Mouse (Mus musculus): ENCODE measurements around the gene Glyr1. TPM values are rescaled to one million over a fixed set of nuclear protein-coding genes. Genes with fewer than 3 reads are reported as not detected.

Gene Glyr1
- polyA plus RNA-seq, 1 experiment from 2014 or later, result 162 TPM

DNA sequence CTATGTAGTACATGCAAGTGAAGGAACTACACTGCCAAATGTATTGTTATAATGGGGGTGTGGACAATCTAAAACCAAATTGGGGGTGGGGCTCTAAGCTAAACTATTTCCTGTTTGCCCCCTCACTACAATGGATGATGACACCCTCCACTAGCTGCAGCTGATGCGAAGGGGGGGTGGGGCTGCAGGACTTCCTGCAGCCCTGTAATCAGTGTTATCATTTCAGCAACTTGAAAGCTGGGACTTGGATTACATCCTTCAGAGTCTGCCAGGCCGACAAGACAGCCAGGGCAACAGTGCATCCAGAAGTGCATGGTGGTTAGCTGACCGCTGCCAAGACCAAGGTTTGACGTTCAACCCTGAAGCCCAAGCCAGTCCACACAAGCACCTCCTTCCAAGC is 78.0 kb downstream of the Glyr1 start:
- 75% methylated on average over 4 of the region's 4 CpGs for WGBS
- no peaks in the 10 kb centered on the region for H3K36me3 ChIP-seq
- H3K4me1 ChIP-seq, result no peaks in the 10 kb centered on the region
- ATAC-seq (replicated peaks; ENCODE audit: low FRiP score), result no peak
- no peak overlapping the region for H3K4me3 ChIP-seq (replicated peaks)
- H3K27me3 ChIP-seq, result no peaks in the 10 kb centered on the region
- no peaks in the 10 kb centered on the region for H3K9me3 ChIP-seq (replicated peaks)
- H3K4me2 ChIP-seq, result no peak overlapping the region
- H3K27ac ChIP-seq, result no peak overlapping the region
- no peak overlapping the region for H3K9ac ChIP-seq

- no peak overlapping the region for H3K4me2 ChIP-seq
- H3K27me3 ChIP-seq, result no peaks in the 10 kb centered on the region
- no peak overlapping the region for H3K27ac ChIP-seq
- no peaks in the 10 kb centered on the region for H3K9me3 ChIP-seq (replicated peaks)
- ATAC-seq (replicated peaks; ENCODE audit: low FRiP score), result no peak
- H3K4me1 ChIP-seq, result peaks cover 5% of the 10 kb centered on the region
- 80% methylated on average over 5 of the region's 5 CpGs for WGBS
- H3K9ac ChIP-seq, result no peak overlapping the region
- no peaks in the 10 kb centered on the region for H3K36me3 ChIP-seq
- no peak overlapping the region for H3K4me3 ChIP-seq (replicated peaks)
These were observed 80.4 kb downstream of the Glyr1 start for GRCm38 (mm10) chr16:4969055-4969843.

DNA sequence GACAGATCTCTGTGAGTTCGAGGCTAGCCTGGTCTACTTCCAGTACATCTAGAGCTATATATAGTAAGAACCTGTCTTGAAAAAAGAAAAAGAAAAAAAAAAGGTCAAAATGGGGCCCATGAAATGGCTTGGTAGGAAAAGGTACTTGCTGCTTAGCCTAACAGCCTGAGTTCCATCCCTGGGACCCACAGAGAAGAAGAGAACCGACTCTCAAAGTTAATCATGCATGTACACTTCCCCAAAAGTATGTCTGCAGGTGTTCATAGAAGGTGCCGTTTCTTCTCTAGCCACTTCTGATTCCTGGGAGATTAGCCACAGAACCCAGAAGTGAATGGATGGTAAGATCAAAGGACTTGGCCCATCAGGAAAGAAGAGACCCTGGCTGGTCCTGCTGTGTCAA is 81.2 kb downstream of the Glyr1 start:
- Histone ChIP-seq H3K4me2 (no peak overlapping the region), H3K9me3 (replicated peaks) (no peaks in the 10 kb centered on the region), H3K27me3 (no peaks in the 10 kb centered on the region), H3K9ac (no peak overlapping the region), H3K4me1 (peaks cover 6% of the 10 kb centered on the region), H3K4me3 (replicated peaks) (no peak overlapping the region), H3K36me3 (no peaks in the 10 kb centered on the region), H3K27ac (no peak overlapping the region)
- WGBS, result 78% methylated on average over 3 of the region's 3 CpGs
- no peak for ATAC-seq (replicated peaks; ENCODE audit: low FRiP score)

DNA sequence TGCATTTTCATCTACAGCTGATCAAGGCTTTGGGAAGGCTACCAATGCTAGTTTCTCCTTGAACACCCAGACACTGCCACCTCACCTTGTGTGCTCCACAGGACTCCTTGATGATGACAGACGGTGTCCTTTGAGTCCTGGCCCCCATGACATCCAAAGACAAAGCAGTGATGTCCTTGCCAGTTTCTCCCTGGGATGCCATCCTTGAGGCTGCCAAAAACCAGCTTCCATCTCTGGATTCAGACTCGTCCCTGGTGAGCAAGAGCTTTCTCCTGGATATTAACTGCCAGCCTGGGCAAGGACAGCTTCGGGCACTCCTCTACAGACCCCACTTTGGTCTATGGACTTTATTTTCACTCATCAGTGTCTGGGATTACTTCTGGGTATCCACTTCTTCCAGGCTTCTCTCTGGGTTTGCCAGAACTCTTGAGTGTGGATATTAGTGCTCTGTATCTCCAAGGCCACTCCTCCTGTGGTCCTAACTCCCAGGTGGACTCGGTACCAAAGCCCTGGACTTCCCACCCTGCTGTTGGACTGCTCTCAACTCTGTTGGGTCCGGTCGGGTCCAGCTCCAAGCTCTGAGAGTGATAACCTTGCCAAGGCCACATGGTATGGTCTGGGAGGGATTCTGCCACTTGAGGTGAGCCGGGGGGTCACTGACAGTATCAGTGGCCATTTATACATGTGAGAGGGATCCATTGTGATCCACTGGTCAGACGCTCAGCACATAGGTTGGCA is 84.1 kb downstream of the Glyr1 start:
- ATAC-seq (replicated peaks; ENCODE audit: low FRiP score), result no peak
- Histone ChIP-seq H3K9ac (0 out of 2 replicates have a peak overlapping the region, but pooled peaks have one; percentile 77), H3K4me1 (peaks cover 19% of the 10 kb centered on the region), H3K36me3 (no peaks in the 10 kb centered on the region), H3K4me3 (replicated peaks) (peak overlapping the region; percentile 83; the same call in 1 of the 2 replicates), H3K9me3 (replicated peaks) (no peaks in the 10 kb centered on the region), H3K4me2 (peak overlapping the region; percentile 72), H3K27ac (no peak overlapping the region), H3K27me3 (no peaks in the 10 kb centered on the region)
- 87% methylated on average over 8 of the region's 8 CpGs for WGBS

GRCm38 (mm10) chr16:4964731-4965391 is 84.8 kb downstream of the Glyr1 start:
- peak overlapping the region; percentile 78 for H3K27ac ChIP-seq
- H3K36me3 ChIP-seq, result peaks cover 6% of the 10 kb centered on the region
- peak overlapping the region; percentile 72 for H3K4me2 ChIP-seq
- peak overlapping the region; percentile 83 for H3K4me3 ChIP-seq (replicated peaks)
- H3K4me1 ChIP-seq, result peaks cover 19% of the 10 kb centered on the region
- peak overlapping the region; percentile 77 for H3K9ac ChIP-seq
- 19% methylated on average over 13 of the region's 13 CpGs for WGBS
- peak; percentile 6; the same call in 1 of the 2 replicates for ATAC-seq (replicated peaks; ENCODE audit: low FRiP score)
- no peaks in the 10 kb centered on the region for H3K27me3 ChIP-seq
- no peaks in the 10 kb centered on the region for H3K9me3 ChIP-seq (replicated peaks)

Other genes starting within 250 kb of the Glyr1 start
- gene 4930562C15Rik, start 214.4 kb downstream of the Glyr1 start, polyA plus RNA-seq (2015; fragmentation: Nextera tagmentation; extraction: Ambion mirVana), result 0.19 and 0.83 TPM in 2 replicates
- gene Ubald1, start 169.5 kb downstream of the Glyr1 start, polyA plus RNA-seq (2015; fragmentation: Nextera tagmentation; extraction: Ambion mirVana), result 37.4 and 39.7 TPM in 2 replicates
- gene Mgrn1, start 163.6 kb downstream of the Glyr1 start, polyA plus RNA-seq (2015; fragmentation: Nextera tagmentation; extraction: Ambion mirVana), result 88.2 and 98.1 TPM in 2 replicates
- 151 and 155 TPM in 2 replicates for gene Nudt16l1, start 111.1 kb downstream of the Glyr1 start, polyA plus RNA-seq (2015; fragmentation: Nextera tagmentation; extraction: Ambion mirVana)
- 59.7 and 69.3 TPM in 2 replicates for gene Anks3, start 85.7 kb downstream of the Glyr1 start, polyA plus RNA-seq (2015; fragmentation: Nextera tagmentation; extraction: Ambion mirVana)
- gene Sept12, start 52.0 kb downstream of the Glyr1 start, polyA plus RNA-seq (2015; fragmentation: Nextera tagmentation; extraction: Ambion mirVana), result not detected in 2 replicates
- 11.2 and 13.7 TPM in 2 replicates for gene Smim22, start 42.6 kb downstream of the Glyr1 start, polyA plus RNA-seq (2015; fragmentation: Nextera tagmentation; extraction: Ambion mirVana)
- gene Rogdi, start 36.3 kb downstream of the Glyr1 start, polyA plus RNA-seq (2015; fragmentation: Nextera tagmentation; extraction: Ambion mirVana), result 93.5 and 101 TPM in 2 replicates
- gene Ubn1, start 194 bp upstream of the Glyr1 start, polyA plus RNA-seq (2015; fragmentation: Nextera tagmentation; extraction: Ambion mirVana), result 18.5 and 19.9 TPM in 2 replicates
- gene Ppl, start 82.6 kb upstream of the Glyr1 start, polyA plus RNA-seq (2015; fragmentation: Nextera tagmentation; extraction: Ambion mirVana), result 2.4 and 2.9 TPM in 2 replicates
- gene Sec14l5, start 97.2 kb upstream of the Glyr1 start, polyA plus RNA-seq (2015; fragmentation: Nextera tagmentation; extraction: Ambion mirVana), result 0.06 and 0.09 TPM in 2 replicates
- gene Nagpa, start 154.1 kb upstream of the Glyr1 start, polyA plus RNA-seq (2015; fragmentation: Nextera tagmentation; extraction: Ambion mirVana), result 19.4 and 21.2 TPM in 2 replicates
- 5.1 and 5.8 TPM in 2 replicates for gene AU021092, start 172.4 kb upstream of the Glyr1 start, polyA plus RNA-seq (2015; fragmentation: Nextera tagmentation; extraction: Ambion mirVana)
- 32.8 and 35.8 TPM in 2 replicates for gene Alg1, start 183.8 kb upstream of the Glyr1 start, polyA plus RNA-seq (2015; fragmentation: Nextera tagmentation; extraction: Ambion mirVana)
- gene Eef2kmt, start 206.1 kb upstream of the Glyr1 start, polyA plus RNA-seq (2015; fragmentation: Nextera tagmentation; extraction: Ambion mirVana), result 26.4 and 31.9 TPM in 2 replicates